Mouse (Mus musculus) stomach, postnatal 0 days (tissue): Measurements from ENCODE around the gene Oscar. TPM values are rescaled to one million over a fixed set of nuclear protein-coding genes. Genes with fewer than 3 reads are reported as not detected.

Experiments
- ATAC-seq: fragments of 200-750 bp; cut with Nextera tagmentation; 2 replicates; pipeline ENCODE4 v1.8.0; 2017; ENCODE audit not compliant: low FRiP score, low TSS enrichment
- DNase-seq: peaks from one replicate; pipeline ENCODE4 v3.0.0-alpha.2; 2016; ENCODE audit warnings: low spot score
- H3K27ac ChIP-seq: fragments of 300-500 bp; sonication (generic); replicated peaks from 2 replicates; pipeline ENCODE4 v1.5.1; 2014; ENCODE audit warnings: mild to moderate bottlenecking, control low read depth
- H3K27me3 ChIP-seq: fragments of 300-500 bp; sonication (generic); 2 replicates; pipeline ENCODE4 v1.6.1; 2014; ENCODE audit warnings: low read length; ENCODE audit not compliant: control insufficient read depth, insufficient read depth
- H3K36me3 ChIP-seq: fragments of 300-500 bp; sonication (generic); 2 replicates; pipeline ENCODE4 v1.6.1; 2014; ENCODE audit warnings: low read length, mixed read lengths; ENCODE audit not compliant: control insufficient read depth, insufficient read depth
- H3K4me1 ChIP-seq: fragments of 300-500 bp; sonication (generic); replicated peaks from 2 replicates; pipeline ENCODE4 v1.6.1; 2014; ENCODE audit warnings: antibody characterized with exemption; ENCODE audit not compliant: control insufficient read depth, insufficient read depth
- H3K4me2 ChIP-seq: fragments of 300-500 bp; sonication (generic); replicated peaks from 2 replicates; pipeline ENCODE4 v1.6.1; 2014; ENCODE audit warnings: low read depth, mild to moderate bottlenecking, control low read depth, moderate library complexity
- H3K4me3 ChIP-seq: fragments of 300-500 bp; sonication (generic); 2 replicates; pipeline ENCODE4 v1.5.1; 2014; ENCODE audit warnings: low read depth, low read length, control low read depth
- H3K9ac ChIP-seq: fragments of 300-500 bp; sonication (generic); 2 replicates; pipeline ENCODE4 v1.6.1; 2014; ENCODE audit warnings: mild to moderate bottlenecking, low read length, control low read depth, mixed read lengths
- H3K9me3 ChIP-seq: fragments of 300-500 bp; sonication (generic); 2 replicates; pipeline ENCODE4 v1.6.1; 2016; ENCODE audit warnings: low read length; ENCODE audit not compliant: control insufficient read depth
- CTCF ChIP-seq: IDR thresholded peaks from 2 replicates; pipeline ENCODE4 v1.5.1; 2016; ENCODE audit warnings: antibody characterized with exemption, low read depth, mild to moderate bottlenecking, moderate library complexity
- EP300 ChIP-seq: optimal IDR thresholded peaks from 2 replicates; pipeline ENCODE3; 2016; ENCODE audit warnings: antibody characterized with exemption
- WGBS: fragments of 180-500 bp; shearing (Covaris S2); extraction: QIAGEN DNeasy Blood & Tissue Kit; methylation state at CpG from one replicate; pipeline ENCODE4 v1.1.7; 2014; 5-methylcytosine and 5-hydroxymethylcytosine counted together
- polyA plus RNA-seq: library from polyadenylated mRNA; unstranded; fragments of >200 nt; fragmentation: Nextera tagmentation; extraction: Ambion mirVana; gene quantifications from 2 replicates; pipeline ENCODE4 v1.2.1, GENCODE M21; 2015

Gene Oscar
- polyA plus RNA-seq, 1 experiment from 2014 or later, result 0.06 TPM

- no peak for ATAC-seq
- Histone ChIP-seq H3K27ac (no peak overlapping the region), H3K4me2 (no peak overlapping the region), H3K4me3 (no peak overlapping the region), H3K9me3 (no peaks in the 10 kb centered on the region), H3K4me1 (no peaks in the 10 kb centered on the region), H3K9ac (no peak overlapping the region), H3K36me3 (no peaks in the 10 kb centered on the region), H3K27me3 (no peaks in the 10 kb centered on the region)
- no peak for DNase-seq
- WGBS, result 80% methylated on average over 1 of the region's 1 CpGs
- TF ChIP-seq CTCF (0 out of 2 replicates have a peak, but pooled peaks have one; percentile 7), EP300 (no peak)
Observed at GRCm38 (mm10) chr7:3591534-3591933, 24.4 kb downstream of the Oscar start.

GRCm38 (mm10) chr7:3590550-3590949 is 25.4 kb downstream of the Oscar start:
- Histone ChIP-seq H3K4me3 (no peak overlapping the region), H3K9ac (no peak overlapping the region), H3K27ac (no peak overlapping the region), H3K36me3 (no peaks in the 10 kb centered on the region), H3K27me3 (no peaks in the 10 kb centered on the region), H3K9me3 (no peaks in the 10 kb centered on the region), H3K4me2 (no peak overlapping the region), H3K4me1 (no peaks in the 10 kb centered on the region)
- no peak for TF ChIP-seq CTCF
- TF ChIP-seq EP300, result no peak
- WGBS, result 70% methylated on average over 3 of the region's 3 CpGs
- DNase-seq, result no peak
- peak; percentile 64; the same call in 1 of the 2 replicates for ATAC-seq

GRCm38 (mm10) chr7:3587292-3587691 is 28.7 kb downstream of the Oscar start:
- Histone ChIP-seq H3K4me2 (no peak overlapping the region), H3K36me3 (no peaks in the 10 kb centered on the region), H3K4me3 (no peak overlapping the region), H3K9me3 (no peaks in the 10 kb centered on the region), H3K9ac (no peak overlapping the region), H3K27me3 (no peaks in the 10 kb centered on the region), H3K27ac (no peak overlapping the region), H3K4me1 (no peaks in the 10 kb centered on the region)
- DNase-seq (no peak), ATAC-seq (no peak)
- 70% methylated on average over 1 of the region's 1 CpGs for WGBS
- TF ChIP-seq EP300, result no peak
- TF ChIP-seq CTCF, result no peak

- Histone ChIP-seq H3K4me3 (no peak overlapping the region), H3K27ac (no peak overlapping the region), H3K36me3 (no peaks in the 10 kb centered on the region), H3K4me2 (no peak overlapping the region), H3K4me1 (no peaks in the 10 kb centered on the region), H3K27me3 (no peaks in the 10 kb centered on the region), H3K9ac (no peak overlapping the region), H3K9me3 (no peaks in the 10 kb centered on the region)
- ATAC-seq, result no peak
- no peak for DNase-seq
- no peak for TF ChIP-seq CTCF
- no peak for TF ChIP-seq EP300
- 7% methylated on average over 5 of the region's 5 CpGs for WGBS
Observed at GRCm38 (mm10) chr7:3586255-3586654, 29.7 kb downstream of the Oscar start.

GRCm38 (mm10) chr7:3585763-3586162 is 30.2 kb downstream of the Oscar start:
- WGBS, result 9% methylated on average over 6 of the region's 6 CpGs
- no peak for DNase-seq
- no peak overlapping the region for H3K9ac ChIP-seq
- H3K9me3 ChIP-seq, result no peaks in the 10 kb centered on the region
- H3K4me3 ChIP-seq, result no peak overlapping the region
- no peaks in the 10 kb centered on the region for H3K4me1 ChIP-seq
- ATAC-seq, result no peak
- no peaks in the 10 kb centered on the region for H3K27me3 ChIP-seq
- H3K36me3 ChIP-seq, result no peaks in the 10 kb centered on the region
- no peak overlapping the region for H3K4me2 ChIP-seq
- no peak overlapping the region for H3K27ac ChIP-seq
- TF ChIP-seq CTCF, result no peak
- TF ChIP-seq EP300, result no peak

GRCm38 (mm10) chr7:3580029-3580428 is 35.9 kb downstream of the Oscar start:
- DNase-seq, result no peak
- no peaks in the 10 kb centered on the region for H3K27me3 ChIP-seq
- no peak overlapping the region for H3K4me2 ChIP-seq
- 55% methylated on average over 2 of the region's 2 CpGs for WGBS
- no peaks in the 10 kb centered on the region for H3K36me3 ChIP-seq
- H3K27ac ChIP-seq, result no peak overlapping the region
- H3K4me3 ChIP-seq, result no peak overlapping the region
- TF ChIP-seq EP300, result no peak
- TF ChIP-seq CTCF, result no peak
- no peaks in the 10 kb centered on the region for H3K4me1 ChIP-seq
- H3K9ac ChIP-seq, result no peak overlapping the region
- H3K9me3 ChIP-seq, result no peaks in the 10 kb centered on the region
- no peak for ATAC-seq
